Mouse (Mus musculus) megakaryocyte, embryonic 14.5 days (primary cell): ENCODE results near the gene Slc3a2.

Source experiments
- FLI1 ChIP-seq: IDR thresholded peaks from 2 replicates; pipeline ENCODE4 v1.6.1; 2012; ENCODE audit warnings: low read length, inconsistent platforms, mixed read lengths
- GATA1 ChIP-seq: IDR thresholded peaks from 3 replicates; pipeline ENCODE4 v1.6.1; 2012; ENCODE audit warnings: mixed read lengths, low read length, inconsistent platforms, borderline replicate concordance

GRCm38 (mm10) chr19:8724392-8724791 is 1.2 kb upstream of the Slc3a2 start:
- TF ChIP-seq GATA1 (no peak), FLI1 (no peak)
